Mouse (Mus musculus): ENCODE measurements at regions not wholly inside any gene's neighbourhood (a gene's known extent, or its start where the extent isn't known, plus 50 kb on each side); places are given as distances from the start of the nearest gene placed in this dataset.

GRCm38 (mm10) chr1:33271437-33272145 is 398.0 kb downstream of the Prim2 start:
- Histone ChIP-seq H3K9ac (no peak overlapping the region), H3K4me3 (replicated peaks) (no peak overlapping the region), H3K4me2 (replicated peaks) (peak overlapping the region; percentile 22), H3K36me3 (no peaks in the 10 kb centered on the region), H3K27me3 (replicated peaks) (no peaks in the 10 kb centered on the region), H3K9me3 (no peaks in the 10 kb centered on the region), H3K4me1 (replicated peaks) (no peaks in the 10 kb centered on the region), H3K27ac (no peak overlapping the region)
- peak; percentile 67; the same call in 1 of the 2 replicates for ATAC-seq
- WGBS, result 50% methylated on average over 12 of the region's 12 CpGs

- H3K27ac ChIP-seq, result no peak overlapping the region
- 73% methylated on average over 4 of the region's 4 CpGs for WGBS
- H3K36me3 ChIP-seq, result no peaks in the 10 kb centered on the region
- no peaks in the 10 kb centered on the region for H3K27me3 ChIP-seq (replicated peaks)
- no peak overlapping the region for H3K4me2 ChIP-seq (replicated peaks)
- no peaks in the 10 kb centered on the region for H3K9me3 ChIP-seq
- no peak overlapping the region for H3K4me3 ChIP-seq (replicated peaks)
- ATAC-seq, result no peak
- no peaks in the 10 kb centered on the region for H3K4me1 ChIP-seq (replicated peaks)
- no peak overlapping the region for H3K9ac ChIP-seq
These were observed 400.4 kb downstream of the Prim2 start for GRCm38 (mm10) chr1:33269162-33269561.

GRCm38 (mm10) chr1:33265731-33266415 is 403.7 kb downstream of the Prim2 start:
- 68% methylated on average over 5 of the region's 5 CpGs for WGBS
- Histone ChIP-seq H3K27ac (no peak overlapping the region), H3K9ac (no peak overlapping the region), H3K9me3 (no peaks in the 10 kb centered on the region), H3K36me3 (no peaks in the 10 kb centered on the region), H3K4me2 (replicated peaks) (no peak overlapping the region), H3K4me1 (replicated peaks) (no peaks in the 10 kb centered on the region), H3K4me3 (replicated peaks) (no peak overlapping the region), H3K27me3 (replicated peaks) (no peaks in the 10 kb centered on the region)
- no peak for ATAC-seq

GRCm38 (mm10) chr1:33249474-33249873 is 420.1 kb downstream of the Prim2 start:
- H3K36me3 ChIP-seq, result no peaks in the 10 kb centered on the region
- ATAC-seq, result no peak
- H3K9ac ChIP-seq, result no peak overlapping the region
- no peaks in the 10 kb centered on the region for H3K27me3 ChIP-seq (replicated peaks)
- H3K4me3 ChIP-seq (replicated peaks), result no peak overlapping the region
- H3K4me1 ChIP-seq (replicated peaks), result no peaks in the 10 kb centered on the region
- no peak overlapping the region for H3K27ac ChIP-seq
- no peaks in the 10 kb centered on the region for H3K9me3 ChIP-seq
- WGBS, result 76% methylated on average over 5 of the region's 5 CpGs
- H3K4me2 ChIP-seq (replicated peaks), result no peak overlapping the region

GRCm38 (mm10) chr1:33247076-33247475 is 422.5 kb downstream of the Prim2 start:
- 77% methylated on average over 6 of the region's 6 CpGs for WGBS
- no peaks in the 10 kb centered on the region for H3K4me1 ChIP-seq (replicated peaks)
- no peak overlapping the region for H3K9ac ChIP-seq
- no peaks in the 10 kb centered on the region for H3K36me3 ChIP-seq
- no peaks in the 10 kb centered on the region for H3K27me3 ChIP-seq (replicated peaks)
- no peak for ATAC-seq
- no peak overlapping the region for H3K4me3 ChIP-seq (replicated peaks)
- no peak overlapping the region for H3K27ac ChIP-seq
- no peaks in the 10 kb centered on the region for H3K9me3 ChIP-seq
- no peak overlapping the region for H3K4me2 ChIP-seq (replicated peaks)

GRCm38 (mm10) chr1:33245186-33245585 is 424.4 kb downstream of the Prim2 start:
- H3K27me3 ChIP-seq (replicated peaks), result no peaks in the 10 kb centered on the region
- WGBS, result 65% methylated on average over 4 of the region's 4 CpGs
- no peak overlapping the region for H3K4me2 ChIP-seq (replicated peaks)
- no peak overlapping the region for H3K4me3 ChIP-seq (replicated peaks)
- H3K27ac ChIP-seq, result no peak overlapping the region
- no peaks in the 10 kb centered on the region for H3K36me3 ChIP-seq
- ATAC-seq, result no peak
- H3K9ac ChIP-seq, result no peak overlapping the region
- no peaks in the 10 kb centered on the region for H3K4me1 ChIP-seq (replicated peaks)
- H3K9me3 ChIP-seq, result no peaks in the 10 kb centered on the region

GRCm38 (mm10) chr1:33244691-33245090 is 424.9 kb downstream of the Prim2 start:
- Histone ChIP-seq H3K4me3 (replicated peaks) (no peak overlapping the region), H3K4me1 (replicated peaks) (no peaks in the 10 kb centered on the region), H3K9me3 (no peaks in the 10 kb centered on the region), H3K36me3 (no peaks in the 10 kb centered on the region), H3K27me3 (replicated peaks) (no peaks in the 10 kb centered on the region), H3K27ac (no peak overlapping the region), H3K4me2 (replicated peaks) (no peak overlapping the region), H3K9ac (no peak overlapping the region)
- ATAC-seq, result no peak
- 72% methylated on average over 8 of the region's 8 CpGs for WGBS

GRCm38 (mm10) chr1:33222997-33223396 is 446.6 kb downstream of the Prim2 start:
- Histone ChIP-seq H3K4me1 (replicated peaks) (no peaks in the 10 kb centered on the region), H3K9me3 (no peaks in the 10 kb centered on the region), H3K9ac (no peak overlapping the region), H3K27me3 (replicated peaks) (no peaks in the 10 kb centered on the region), H3K36me3 (no peaks in the 10 kb centered on the region), H3K4me3 (replicated peaks) (no peak overlapping the region), H3K4me2 (replicated peaks) (no peak overlapping the region), H3K27ac (no peak overlapping the region)
- ATAC-seq, result no peak
- 79% methylated on average over 6 of the region's 6 CpGs for WGBS

GRCm38 (mm10) chr1:33214815-33215214 is 454.8 kb downstream of the Prim2 start:
- H3K27ac ChIP-seq, result no peak overlapping the region
- H3K27me3 ChIP-seq (replicated peaks), result no peaks in the 10 kb centered on the region
- no peaks in the 10 kb centered on the region for H3K36me3 ChIP-seq
- no peaks in the 10 kb centered on the region for H3K9me3 ChIP-seq
- no peak overlapping the region for H3K9ac ChIP-seq
- H3K4me2 ChIP-seq (replicated peaks), result no peak overlapping the region
- no peak for ATAC-seq
- H3K4me3 ChIP-seq (replicated peaks), result no peak overlapping the region
- H3K4me1 ChIP-seq (replicated peaks), result no peaks in the 10 kb centered on the region
- WGBS, result 76% methylated on average over 5 of the region's 5 CpGs

GRCm38 (mm10) chr1:33214394-33214793 is 455.2 kb downstream of the Prim2 start:
- H3K36me3 ChIP-seq, result no peaks in the 10 kb centered on the region
- WGBS, result 79% methylated on average over 1 of the region's 1 CpGs
- no peaks in the 10 kb centered on the region for H3K9me3 ChIP-seq
- no peak overlapping the region for H3K27ac ChIP-seq
- no peak overlapping the region for H3K4me3 ChIP-seq (replicated peaks)
- ATAC-seq, result no peak
- no peak overlapping the region for H3K4me2 ChIP-seq (replicated peaks)
- no peaks in the 10 kb centered on the region for H3K4me1 ChIP-seq (replicated peaks)
- no peaks in the 10 kb centered on the region for H3K27me3 ChIP-seq (replicated peaks)
- H3K9ac ChIP-seq, result no peak overlapping the region

GRCm38 (mm10) chr1:33201571-33202189 is 467.9 kb downstream of the Prim2 start:
- ATAC-seq, result no peak
- WGBS, result 39% methylated on average over 6 of the region's 6 CpGs
- Histone ChIP-seq H3K27ac (no peak overlapping the region), H3K4me2 (replicated peaks) (no peak overlapping the region), H3K36me3 (no peaks in the 10 kb centered on the region), H3K9ac (no peak overlapping the region), H3K27me3 (replicated peaks) (no peaks in the 10 kb centered on the region), H3K9me3 (no peaks in the 10 kb centered on the region), H3K4me1 (replicated peaks) (no peaks in the 10 kb centered on the region), H3K4me3 (replicated peaks) (no peak overlapping the region)

GRCm38 (mm10) chr1:33195114-33195513 is 474.5 kb downstream of the Prim2 start:
- no peak overlapping the region for H3K27ac ChIP-seq
- no peak overlapping the region for H3K9ac ChIP-seq
- H3K4me2 ChIP-seq (replicated peaks), result no peak overlapping the region
- H3K9me3 ChIP-seq, result no peaks in the 10 kb centered on the region
- H3K27me3 ChIP-seq (replicated peaks), result no peaks in the 10 kb centered on the region
- no peak overlapping the region for H3K4me3 ChIP-seq (replicated peaks)
- no peaks in the 10 kb centered on the region for H3K4me1 ChIP-seq (replicated peaks)
- 84% methylated on average over 2 of the region's 2 CpGs for WGBS
- no peaks in the 10 kb centered on the region for H3K36me3 ChIP-seq
- ATAC-seq, result no peak

All from intestine, embryonic 15.5 days (tissue).